Mouse (Mus musculus) liver, embryonic 14.5 days (tissue): ENCODE results near the gene Gprc5c.

ENCODE experiments used
- CTCF ChIP-seq: IDR thresholded peaks from 2 replicates; pipeline ENCODE4 v1.5.1; 2016; ENCODE audit warnings: antibody characterized with exemption, low read depth, control low read depth
- EP300 ChIP-seq: IDR thresholded peaks from 2 replicates; pipeline ENCODE4 v1.6.1; 2016; ENCODE audit warnings: antibody characterized with exemption, low read depth

GRCm38 (mm10) chr11:114874226-114875145, 23.5 kb downstream of the Gprc5c start:
- TF ChIP-seq EP300: no peak
- no peak for TF ChIP-seq CTCF
